Mouse (Mus musculus) CH12.LX (cell line): ENCODE results near the gene Csmd2. TPM values are rescaled to one million over a fixed set of nuclear protein-coding genes. Genes with fewer than 3 reads are reported as not detected.

ENCODE experiments used
- DNase-seq: peaks from one replicate; pipeline ENCODE4 v3.0.0-alpha.2; 2013; ENCODE audit errors: extremely low read depth
- H3K27ac ChIP-seq: 2 replicates; pipeline ENCODE4 v1.5.1; 2012; ENCODE audit warnings: low read depth, mild to moderate bottlenecking, control low read depth, moderate library complexity; ENCODE audit not compliant: insufficient read depth
- H3K27me3 ChIP-seq: replicated peaks from 2 replicates; pipeline ENCODE3; 2012; ENCODE audit warnings: inconsistent platforms
- H3K36me3 ChIP-seq, 2 experiments: replicated peaks in 1 of 2; 2 replicates each; pipeline versions ENCODE3 to v1.6.1; 2012; ENCODE audit warnings: inconsistent platforms in 1 of 2, low read length in 1 of 2, mild to moderate bottlenecking in 1 of 2, mixed read lengths in 1 of 2, moderate library complexity in 1 of 2; ENCODE audit not compliant: control insufficient read depth in 1 of 2, insufficient read depth in 1 of 2
- H3K4me1 ChIP-seq, 2 experiments: 2 replicates each; pipeline ENCODE4 v1.6.1; 2012; ENCODE audit warnings: inconsistent platforms in 1 of 2, moderate library complexity in 1 of 2; ENCODE audit not compliant: insufficient read depth in 2 of 2, control insufficient read depth in 1 of 2
- H3K4me2 ChIP-seq: 2 replicates; pipeline ENCODE4 v1.6.1; 2012; ENCODE audit warnings: low read depth, mild to moderate bottlenecking, control low read depth; ENCODE audit not compliant: poor library complexity, insufficient read depth, severe bottlenecking
- H3K4me3 ChIP-seq, 3 experiments: fragments of 150-350 bp in 1 of 3; sonication (generic) in 1 of 3; replicated peaks in 1 of 3; 2 replicates each; pipeline versions ENCODE3 to v1.5.1; 2011 to 2012; ENCODE audit warnings: low read depth in 2 of 3, low read length in 2 of 3, mild to moderate bottlenecking in 2 of 3, moderate library complexity in 2 of 3, control low read depth in 1 of 3, improper control_type of control experiment in 1 of 3, inconsistent platforms in 1 of 3, mixed read lengths in 1 of 3; ENCODE audit not compliant: poor library complexity in 1 of 3
- H3K79me2 ChIP-seq: replicated peaks from 2 replicates; pipeline ENCODE4 v1.6.1; 2012; ENCODE audit warnings: mild to moderate bottlenecking, moderate library complexity; ENCODE audit not compliant: control insufficient read depth, poor library complexity, insufficient read depth, severe bottlenecking; ENCODE audit errors: extremely low read depth
- H3K9ac ChIP-seq: 2 replicates; pipeline ENCODE4 v1.6.1; 2012; ENCODE audit warnings: low read depth, mild to moderate bottlenecking, control low read depth, moderate library complexity; ENCODE audit not compliant: insufficient read depth
- H3K9me3 ChIP-seq: replicated peaks from 2 replicates; pipeline ENCODE3; 2012; ENCODE audit warnings: low read length, inconsistent platforms, mixed read lengths
- CHD1 ChIP-seq: IDR thresholded peaks from 2 replicates; pipeline ENCODE4 v1.6.1; 2012; ENCODE audit warnings: low read depth, low read length, improper control_type of control experiment, inconsistent platforms
- CHD2 ChIP-seq: IDR thresholded peaks from 2 replicates; pipeline ENCODE4 v1.6.1; 2011; ENCODE audit warnings: low read length, improper control_type of control experiment
- CTCF ChIP-seq, 2 experiments: IDR thresholded peaks in 1 of 2; conservative IDR thresholded peaks in 1 of 2; 2 replicates each; pipeline ENCODE4 v1.5.1; 2011 to 2012; ENCODE audit warnings: low read depth in 2 of 2, low read length in 2 of 2, improper control_type of control experiment in 1 of 2, inconsistent platforms in 1 of 2, mild to moderate bottlenecking in 1 of 2, moderate library complexity in 1 of 2
- E2F4 ChIP-seq: IDR thresholded peaks from 2 replicates; pipeline ENCODE4 v1.6.1; 2011; ENCODE audit warnings: low read depth, low read length, improper control_type of control experiment; ENCODE audit not compliant: insufficient replicate concordance
- EP300 ChIP-seq: IDR thresholded peaks from 2 replicates; pipeline ENCODE4 v1.6.1; 2011; ENCODE audit warnings: low read length, improper control_type of control experiment
- ETS1 ChIP-seq: conservative IDR thresholded peaks from 2 replicates; pipeline ENCODE4 v1.6.1; 2012; ENCODE audit warnings: low read depth, mild to moderate bottlenecking, inconsistent platforms, low read length, improper control_type of control experiment, moderate library complexity
- HCFC1 ChIP-seq: IDR thresholded peaks from 2 replicates; pipeline ENCODE4 v1.6.1; 2012; ENCODE audit warnings: low read depth, mild to moderate bottlenecking, inconsistent platforms, low read length, improper control_type of control experiment
- IRF4 ChIP-seq: IDR thresholded peaks from 2 replicates; pipeline ENCODE4 v1.6.1; 2014; ENCODE audit warnings: low read depth, mild to moderate bottlenecking, inconsistent platforms, low read length, improper control_type of control experiment
- JUN ChIP-seq: IDR thresholded peaks from 2 replicates; pipeline ENCODE4 v1.6.1; 2011; ENCODE audit warnings: low read depth, mild to moderate bottlenecking, low read length, improper control_type of control experiment, moderate library complexity; ENCODE audit not compliant: insufficient read depth
- KAT2A ChIP-seq: IDR thresholded peaks from 2 replicates; pipeline ENCODE4 v1.6.1; 2012; ENCODE audit warnings: low read length, improper control_type of control experiment, inconsistent platforms; ENCODE audit not compliant: insufficient replicate concordance
- MAZ ChIP-seq: IDR thresholded peaks from 2 replicates; pipeline ENCODE4 v1.6.1; 2012; ENCODE audit warnings: low read depth, mild to moderate bottlenecking, inconsistent platforms, low read length, improper control_type of control experiment, moderate library complexity
- MEF2A ChIP-seq: IDR thresholded peaks from 2 replicates; pipeline ENCODE4 v1.6.1; 2014; ENCODE audit warnings: low read depth, mild to moderate bottlenecking, inconsistent platforms, low read length, improper control_type of control experiment, borderline replicate concordance
- MXI1 ChIP-seq: IDR thresholded peaks from 2 replicates; pipeline ENCODE4 v1.6.1; 2011; ENCODE audit warnings: mild to moderate bottlenecking, low read depth, low read length, improper control_type of control experiment
- MYC ChIP-seq: IDR thresholded peaks from 2 replicates; pipeline ENCODE4 v1.6.1; 2011; ENCODE audit warnings: low read depth, mild to moderate bottlenecking, improper control_type of control experiment, low read length
- NELFE ChIP-seq: IDR thresholded peaks from 2 replicates; pipeline ENCODE4 v1.6.1; 2011; ENCODE audit warnings: low read depth, low read length, improper control_type of control experiment
- NRF1 ChIP-seq: IDR thresholded peaks from 2 replicates; pipeline ENCODE4 v1.6.1; 2014; ENCODE audit warnings: low read depth, mild to moderate bottlenecking, inconsistent platforms, low read length, improper control_type of control experiment, moderate library complexity
- POLR2A ChIP-seq: IDR thresholded peaks from 2 replicates; pipeline ENCODE4 v1.6.1; 2011; ENCODE audit warnings: low read depth, mild to moderate bottlenecking, improper control_type of control experiment, low read length
- POLR2AphosphoS2 ChIP-seq: IDR thresholded peaks from 2 replicates; pipeline ENCODE4 v1.6.1; 2011; ENCODE audit warnings: low read depth, low read length, improper control_type of control experiment
- SIN3A ChIP-seq: IDR thresholded peaks from 2 replicates; pipeline ENCODE4 v1.6.1; 2012; ENCODE audit warnings: low read length, improper control_type of control experiment, inconsistent platforms
- SMC3 ChIP-seq: IDR thresholded peaks from 2 replicates; pipeline ENCODE4 v1.6.1; 2011; ENCODE audit warnings: low read depth, low read length, improper control_type of control experiment
- TBP ChIP-seq: conservative IDR thresholded peaks from 2 replicates; pipeline ENCODE4 v1.6.1; 2011; ENCODE audit warnings: low read depth, low read length, improper control_type of control experiment
- TCF12 ChIP-seq: IDR thresholded peaks from 2 replicates; pipeline ENCODE4 v1.6.1; 2014; ENCODE audit warnings: low read depth, mild to moderate bottlenecking, inconsistent platforms, low read length, improper control_type of control experiment
- UBTF ChIP-seq: IDR thresholded peaks from 2 replicates; pipeline ENCODE4 v1.6.1; 2012; ENCODE audit warnings: low read depth, mild to moderate bottlenecking, inconsistent platforms, low read length, improper control_type of control experiment, moderate library complexity
- USF1 ChIP-seq: IDR thresholded peaks from 2 replicates; pipeline ENCODE4 v1.6.1; 2014; ENCODE audit warnings: low read depth, mild to moderate bottlenecking, inconsistent platforms, low read length, improper control_type of control experiment
- ZC3H11A ChIP-seq: IDR thresholded peaks from 2 replicates; pipeline ENCODE4 v1.6.1; 2012; ENCODE audit warnings: low read depth, mild to moderate bottlenecking, inconsistent platforms, low read length, improper control_type of control experiment
- ZKSCAN1 ChIP-seq: IDR thresholded peaks from 2 replicates; pipeline ENCODE4 v1.6.1; 2012; ENCODE audit warnings: low read depth, inconsistent platforms, low read length, improper control_type of control experiment, borderline replicate concordance
- ZNF384 ChIP-seq: IDR thresholded peaks from 2 replicates; pipeline ENCODE4 v1.6.1; 2012; ENCODE audit warnings: low read depth, low read length, improper control_type of control experiment, inconsistent platforms
- dilution Hi-C: fragments of 300-500 bp; cut with MboI; formaldehyde crosslinking; loops from 2 replicates; pipeline ENCODE4 v1.14.3; 2020; ENCODE audit warnings: low sequenced_read_pairs; ENCODE audit not compliant: extremely low pct_unique_long_range_greater_than_20kb, extremely low pct_ligation_motif_present
- in situ Hi-C: fragments of 300-500 bp; cut with MboI; formaldehyde crosslinking; loops from 3 replicates; pipeline ENCODE4 v1.14.3; 2019; ENCODE audit warnings: low sequenced_read_pairs, low pct_ligation_motif_present, low pct_unique_long_range_greater_than_20kb, mixed read lengths
- polyA plus RNA-seq: library from polyadenylated mRNA; unstranded; fragments of >175 nt; gene quantifications from 2 replicates; pipeline ENCODE4 v1.2.1, GENCODE M21; 2012; ENCODE audit warnings: low read depth; ENCODE audit not compliant: insufficient read length
- total RNA-seq, 2 experiments: library from RNA; depleted of rRNA; stranded (reverse); fragments of 300-350 nt in 1 of 2; fragments of >200 nt in 1 of 2; gene quantifications; 2 replicates each; pipeline ENCODE4 v1.2.3; 2012 to 2014

The Csmd2 gene
- total and polyA plus RNA-seq, 3 experiments: 0.08 to 0.80 TPM; not detected in 1

DNA sequence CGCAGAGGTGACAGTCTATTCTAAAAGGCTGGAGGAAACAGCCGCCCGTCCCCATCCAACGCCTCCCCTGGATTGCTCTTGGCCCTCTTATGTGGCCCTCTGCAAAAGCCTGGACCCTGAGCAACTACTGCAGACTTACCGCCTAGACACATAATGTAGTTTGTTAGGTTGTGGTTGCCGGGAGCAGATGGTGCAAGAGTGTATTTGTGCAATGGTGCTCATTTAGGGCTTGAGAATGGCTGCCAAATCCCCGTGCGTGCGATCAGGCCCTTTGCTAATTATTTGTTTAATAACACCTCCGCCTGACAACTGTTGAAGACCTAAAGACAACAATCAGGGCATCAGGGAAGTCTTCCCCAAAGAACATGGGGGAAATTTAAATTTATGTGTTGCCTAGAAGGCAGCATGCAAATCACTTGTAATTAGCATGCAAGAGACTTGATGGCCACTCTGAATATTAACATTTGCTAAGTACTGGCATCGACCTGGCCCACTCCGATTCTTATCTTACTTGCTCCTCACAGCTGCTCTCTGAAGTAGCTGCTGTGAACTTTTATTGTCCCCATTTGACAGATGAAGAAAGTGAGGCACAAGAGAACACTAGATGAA is 147.5 kb downstream of the Csmd2 start:
- in situ Hi-C loops: no loop called here
- no peak for DNase-seq
- no peaks in the 10 kb centered on the region for H3K4me1 ChIP-seq
- H3K9me3 ChIP-seq: peaks cover 91% of the 10 kb centered on the region
- no peaks in the 10 kb centered on the region for H3K36me3 ChIP-seq
- H3K27ac ChIP-seq: no peak overlapping the region
- H3K27me3 ChIP-seq: no peaks in the 10 kb centered on the region
- no peak for TF ChIP-seq ZKSCAN1
- TF ChIP-seq TCF12: no peak
- TF ChIP-seq JUN: no peak
- no peak for TF ChIP-seq CHD2
- no peak for TF ChIP-seq NELFE
- TF ChIP-seq MXI1: no peak
- no peak for TF ChIP-seq NRF1
- TF ChIP-seq TBP: no peak
- TF ChIP-seq ETS1: no peak
- TF ChIP-seq CTCF (conservative IDR thresholded peaks at IDR 0.05 in 1 of 2, IDR thresholded peaks at IDR 0.05 in 1 of 2; ENCODE audit: low read depth in 2 of 2, low read length in 2 of 2): no peak
- no peak for TF ChIP-seq USF1
- no peak for TF ChIP-seq POLR2AphosphoS2
- no peak for TF ChIP-seq ZC3H11A
- no peak for TF ChIP-seq SMC3
- no peak for TF ChIP-seq KAT2A
- no peak for TF ChIP-seq UBTF
- no peak for TF ChIP-seq E2F4
- dilution Hi-C loops: no loop called here
- no peak overlapping the region for H3K9ac ChIP-seq
- no peak overlapping the region for H3K4me2 ChIP-seq
- no peaks in the 10 kb centered on the region for H3K79me2 ChIP-seq
- H3K4me3 ChIP-seq: no peak overlapping the region

DNA sequence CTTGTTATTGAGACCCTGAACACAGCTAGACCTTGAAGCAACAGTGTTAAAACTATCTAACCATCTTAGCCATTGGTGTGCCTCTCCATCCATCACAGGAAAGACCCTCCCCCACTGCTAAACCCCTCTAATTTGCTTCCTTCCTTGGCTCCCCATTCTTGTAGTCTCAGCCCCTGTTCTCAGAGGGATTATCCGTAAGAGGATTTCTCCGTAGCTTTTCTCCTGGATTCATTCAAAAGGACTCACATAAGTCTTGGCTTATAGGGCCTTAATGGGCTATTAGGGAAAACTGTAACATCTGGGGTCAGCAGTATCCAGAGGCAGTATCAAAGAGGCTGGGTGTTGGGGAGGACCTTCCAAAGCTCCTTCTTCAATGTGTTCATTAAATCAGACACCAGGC is 152.3 kb downstream of the Csmd2 start:
- H3K4me1 ChIP-seq: no peaks in the 10 kb centered on the region
- H3K4me3 ChIP-seq: no peak overlapping the region
- TF ChIP-seq MYC: no peak
- no peak for TF ChIP-seq SIN3A
- no peak for TF ChIP-seq JUN
- no peak for TF ChIP-seq NELFE
- no peak for TF ChIP-seq CTCF (conservative IDR thresholded peaks at IDR 0.05 in 1 of 2, IDR thresholded peaks at IDR 0.05 in 1 of 2; ENCODE audit: low read depth in 2 of 2, low read length in 2 of 2)
- TF ChIP-seq IRF4: no peak
- TF ChIP-seq TCF12: no peak
- TF ChIP-seq HCFC1: no peak
- no peak for TF ChIP-seq MAZ
- TF ChIP-seq POLR2A: no peak
- TF ChIP-seq CHD1: no peak
- no peak for TF ChIP-seq SMC3
- no peak for TF ChIP-seq MEF2A
- no peak for TF ChIP-seq EP300
- TF ChIP-seq MXI1: no peak
- TF ChIP-seq ZNF384: no peak
- H3K27ac ChIP-seq: no peak overlapping the region
- H3K9ac ChIP-seq: no peak overlapping the region
- dilution Hi-C loops (no loop called here), in situ Hi-C loops (no loop called here)
- H3K27me3 ChIP-seq: no peaks in the 10 kb centered on the region
- H3K79me2 ChIP-seq: no peaks in the 10 kb centered on the region
- H3K4me2 ChIP-seq: no peak overlapping the region
- H3K9me3 ChIP-seq: peaks cover 88% of the 10 kb centered on the region
- no peak for DNase-seq
- no peaks in the 10 kb centered on the region for H3K36me3 ChIP-seq
